Mouse (Mus musculus) testis, adult 2 months (tissue): ENCODE data around the gene Cdc42se1. TPM values are rescaled to one million over a fixed set of nuclear protein-coding genes. Genes with fewer than 3 reads are reported as not detected.

Experiments
- H3K27ac ChIP-seq: fragments of 200-500 bp; 2 replicates; pipeline ENCODE4 v1.5.1; 2012; ENCODE audit warnings: low read depth, low read length; ENCODE audit not compliant: control insufficient read depth, insufficient read depth
- H3K27me3 ChIP-seq: fragments of 200-500 bp; 2 replicates; pipeline ENCODE4 v1.6.1; 2012; ENCODE audit warnings: mild to moderate bottlenecking, low read length, moderate library complexity; ENCODE audit not compliant: control insufficient read depth, insufficient read depth
- H3K36me3 ChIP-seq: fragments of 200-500 bp; 2 replicates; pipeline ENCODE4 v1.6.1; 2012; ENCODE audit warnings: mild to moderate bottlenecking, low read length; ENCODE audit not compliant: control insufficient read depth, insufficient read depth
- H3K4me1 ChIP-seq: fragments of 200-500 bp; 2 replicates; pipeline ENCODE4 v1.6.1; 2012; ENCODE audit warnings: low read length; ENCODE audit not compliant: control insufficient read depth, insufficient read depth
- H3K4me3 ChIP-seq: fragments of 200-500 bp; 2 replicates; pipeline ENCODE4 v1.5.1; 2012; ENCODE audit warnings: low read depth, mild to moderate bottlenecking, low read length, moderate library complexity, mixed read lengths; ENCODE audit not compliant: control insufficient read depth
- CTCF ChIP-seq: fragments of 200-500 bp; IDR thresholded peaks from 2 replicates; pipeline ENCODE4 v1.5.1; 2012; ENCODE audit warnings: low read depth, mild to moderate bottlenecking, inconsistent platforms, low read length, moderate library complexity; ENCODE audit not compliant: control insufficient read depth, insufficient read depth, insufficient replicate concordance
- POLR2A ChIP-seq: fragments of 200-500 bp; IDR thresholded peaks from 2 replicates; pipeline ENCODE4 v1.6.1; 2012; ENCODE audit warnings: low read depth, mild to moderate bottlenecking, inconsistent platforms, low read length, moderate library complexity; ENCODE audit not compliant: control insufficient read depth
- polyA plus RNA-seq: library from polyadenylated mRNA; depleted of rRNA; stranded (reverse); fragments of >200 nt; gene quantifications from 2 replicates; pipeline ENCODE4 v1.2.3, GENCODE M21; 2012

Gene Cdc42se1
- polyA plus RNA-seq, 1 experiment: 95.8 TPM

- Histone ChIP-seq H3K27ac (peak overlapping the region; percentile 78; the same call in 1 of the 2 replicates), H3K27me3 (no peaks in the 10 kb centered on the region), H3K4me1 (peaks cover 6% of the 10 kb centered on the region), H3K4me3 (peak overlapping the region; percentile 94), H3K36me3 (peaks cover 3% of the 10 kb centered on the region)
- no peak for TF ChIP-seq POLR2A
- no peak for TF ChIP-seq CTCF
Measured at GRCm38 (mm10) chr3:95232771-95233170, 4.2 kb downstream of the Cdc42se1 start.

- H3K27me3 ChIP-seq: no peaks in the 10 kb centered on the region
- TF ChIP-seq POLR2A (no peak), CTCF (no peak)
- peak overlapping the region; percentile 94 for H3K4me3 ChIP-seq
- H3K36me3 ChIP-seq: peaks cover 3% of the 10 kb centered on the region
- 0 out of 2 replicates have a peak overlapping the region, but pooled peaks have one; percentile 2 for H3K27ac ChIP-seq
- peaks cover 6% of the 10 kb centered on the region for H3K4me1 ChIP-seq
Measured at GRCm38 (mm10) chr3:95233303-95233980, 4.9 kb downstream of the Cdc42se1 start.

GRCm38 (mm10) chr3:95235386-95236301, 7.1 kb downstream of the Cdc42se1 start:
- Histone ChIP-seq H3K4me1 (peaks cover 8% of the 10 kb centered on the region), H3K27ac (no peak overlapping the region), H3K4me3 (peak overlapping the region; percentile 62), H3K27me3 (no peaks in the 10 kb centered on the region), H3K36me3 (peaks cover 3% of the 10 kb centered on the region)
- TF ChIP-seq POLR2A (peak; percentile 35; the same call in 1 of the 2 replicates), CTCF (no peak)

- peak overlapping the region; percentile 53 for H3K4me3 ChIP-seq
- no peaks in the 10 kb centered on the region for H3K27me3 ChIP-seq
- no peak for TF ChIP-seq CTCF
- no peak for TF ChIP-seq POLR2A
- H3K27ac ChIP-seq: no peak overlapping the region
- H3K4me1 ChIP-seq: peaks cover 11% of the 10 kb centered on the region
- H3K36me3 ChIP-seq: peaks cover 3% of the 10 kb centered on the region
Measured at GRCm38 (mm10) chr3:95237541-95238099, 9.1 kb downstream of the Cdc42se1 start.

- no peaks in the 10 kb centered on the region; the same call in 1 of the 2 replicates for H3K36me3 ChIP-seq
- H3K27me3 ChIP-seq: no peaks in the 10 kb centered on the region
- H3K27ac ChIP-seq: no peak overlapping the region
- TF ChIP-seq CTCF (no peak), POLR2A (no peak)
- H3K4me1 ChIP-seq: peaks cover 11% of the 10 kb centered on the region
- H3K4me3 ChIP-seq: peak overlapping the region; percentile 92
Measured at GRCm38 (mm10) chr3:95239022-95239421, 10.5 kb downstream of the Cdc42se1 start.

GRCm38 (mm10) chr3:95239971-95240370, 11.4 kb downstream of the Cdc42se1 start:
- no peak for TF ChIP-seq CTCF
- no peak for TF ChIP-seq POLR2A
- Histone ChIP-seq H3K4me1 (peaks cover 11% of the 10 kb centered on the region), H3K27me3 (no peaks in the 10 kb centered on the region), H3K27ac (peak overlapping the region; percentile 93), H3K36me3 (no peaks in the 10 kb centered on the region; the same call in 1 of the 2 replicates), H3K4me3 (peak overlapping the region; percentile 92)

GRCm38 (mm10) chr3:95240900-95241299, 12.4 kb downstream of the Cdc42se1 start:
- no peaks in the 10 kb centered on the region for H3K27me3 ChIP-seq
- peaks cover 11% of the 10 kb centered on the region for H3K4me1 ChIP-seq
- peak overlapping the region; percentile 92 for H3K4me3 ChIP-seq
- H3K27ac ChIP-seq: peak overlapping the region; percentile 93
- H3K36me3 ChIP-seq: no peaks in the 10 kb centered on the region; the same call in 1 of the 2 replicates
- no peak for TF ChIP-seq CTCF
- TF ChIP-seq POLR2A: peak; percentile 83
